Mouse (Mus musculus): ENCODE results near the gene Ccdc116.

The Ccdc116 gene

GRCm38 (mm10) chr16:17131191-17132088 lies 15.6 kb downstream of the Ccdc116 start:
- DNase-seq (ENCODE audit: inconsistent ontology term) = no peak

GRCm38 (mm10) chr16:17127292-17127691 lies 19.7 kb downstream of the Ccdc116 start:
- no peak for DNase-seq (ENCODE audit: inconsistent ontology term)

- DNase-seq (ENCODE audit: inconsistent ontology term) = peak; percentile 84
Measured at GRCm38 (mm10) chr16:17124871-17125520, 22.0 kb downstream of the Ccdc116 start, which contains the start of gene 2610318N02Rik. 2610318N02Rik (minus strand) TSS chr16:17125167.

- DNase-seq (ENCODE audit: inconsistent ontology term) = no peak
Measured at GRCm38 (mm10) chr16:17124119-17124870, 22.7 kb downstream of the Ccdc116 start.

- DNase-seq (ENCODE audit: inconsistent ontology term) = no peak
Measured at GRCm38 (mm10) chr16:17121569-17121968, 25.5 kb downstream of the Ccdc116 start.

- no peak for DNase-seq (ENCODE audit: inconsistent ontology term)
Measured at GRCm38 (mm10) chr16:17117309-17117799, 29.7 kb downstream of the Ccdc116 start.

GRCm38 (mm10) chr16:17110771-17111743 lies 36.0 kb downstream of the Ccdc116 start, which contains the start of gene Ppil2:
Ppil2 (minus strand) TSS chr16:17111257.
- peak; percentile 51 for DNase-seq (ENCODE audit: inconsistent ontology term)

GRCm38 (mm10) chr16:17104600-17104999 lies 42.4 kb downstream of the Ccdc116 start:
- no peak for DNase-seq (ENCODE audit: inconsistent ontology term)

- peak; percentile 30 for DNase-seq (ENCODE audit: inconsistent ontology term)
Measured at GRCm38 (mm10) chr16:17102630-17103220, 44.3 kb downstream of the Ccdc116 start.

GRCm38 (mm10) chr16:17096938-17097337 lies 50.1 kb downstream of the Ccdc116 start:
- DNase-seq (ENCODE audit: inconsistent ontology term) = no peak

All from Muller cell, postnatal 12 days (primary cell).